Comparison of ENCODE assay signal across 30 mouse cellular contexts in the genomic region with DNA sequence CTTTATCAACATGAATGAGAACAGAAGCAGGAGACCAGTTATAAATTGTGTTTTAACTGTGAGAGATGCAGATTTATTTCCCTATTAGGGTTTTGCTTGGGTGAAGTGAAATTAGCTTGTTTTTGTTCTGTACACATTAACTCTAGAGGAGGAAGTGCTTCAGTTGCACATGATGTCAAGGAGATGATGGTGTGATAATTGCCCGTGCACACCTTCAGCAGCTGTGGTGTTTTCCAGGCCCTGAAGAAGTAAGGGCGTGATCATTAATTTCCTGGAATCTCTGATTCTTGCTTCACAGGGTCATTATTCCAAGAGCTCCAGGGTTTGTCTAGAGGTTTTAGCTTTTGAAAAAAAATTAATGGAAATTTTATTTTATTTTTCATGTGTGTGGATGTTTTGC. TPM values are rescaled to one million over a fixed set of nuclear protein-coding genes. Genes with fewer than 3 reads are reported as not detected.
A peak's percentile ranks its signal among the peaks of the same experiment; 100 is the strongest.
DNase-seq lines count a peak whose midpoint lies in the region; ATAC-seq and TF ChIP-seq lines count a peak whose summit lies in the region.
"Had no signal": no experiment of that assay in that cellular context is flagged by ENCODE, and none has a peak within 500 bp of the region (broad histone marks: within the 10 kb centered on the region; RNA-seq: fewer than 3 reads in every experiment).

No protein-coding gene starts in this region.

- no peak overlapping the region for H3K27ac ChIP-seq in testis, adult 2 months (ENCODE audit: control insufficient read depth, insufficient read depth, low read depth, low read length)
- peak overlapping the region; percentile 16; the same call in 1 of the 2 replicates for H3K27ac ChIP-seq in intestine, embryonic 16.5 days (ENCODE audit: low read length)
- H3K27ac ChIP-seq: embryonic facial prominence, embryonic 13.5 days; embryonic facial prominence, embryonic 15.5 days; forebrain, embryonic 10.5 days; forebrain, embryonic 12.5 days had no signal

- ATAC-seq in intestine, embryonic 16.5 days, result peak; percentile 54
- ATAC-seq: forebrain, embryonic 14.5 days had no signal

- no peaks in the 10 kb centered on the region; the same call in 1 of the 2 replicates for H3K4me1 ChIP-seq in testis, adult 2 months (ENCODE audit: control insufficient read depth, insufficient read depth, low read length)
- no peaks in the 10 kb centered on the region for H3K4me1 ChIP-seq in intestine, embryonic 16.5 days (ENCODE audit: control insufficient read depth, insufficient read depth, low read length)
- H3K4me1 ChIP-seq: embryonic facial prominence, embryonic 13.5 days; embryonic facial prominence, embryonic 15.5 days had no signal

- no peak overlapping the region for H3K4me2 ChIP-seq in intestine, embryonic 16.5 days (ENCODE audit: low read depth, low read length)
- H3K4me2 ChIP-seq: embryonic facial prominence, embryonic 13.5 days; embryonic facial prominence, embryonic 15.5 days; forebrain, embryonic 12.5 days had no signal

- no peaks in the 10 kb centered on the region for H3K36me3 ChIP-seq in testis, adult 2 months (ENCODE audit: control insufficient read depth, insufficient read depth, low read length)
- H3K36me3 ChIP-seq in intestine, embryonic 16.5 days (ENCODE audit: control insufficient read depth, insufficient read depth, low read length), result no peaks in the 10 kb centered on the region
- H3K36me3 ChIP-seq: embryonic facial prominence, embryonic 13.5 days; embryonic facial prominence, embryonic 15.5 days; forebrain, embryonic 10.5 days; forebrain, embryonic 12.5 days had no signal

- H3K27me3 ChIP-seq in testis, adult 2 months (ENCODE audit: control insufficient read depth, insufficient read depth, low read length), result no peaks in the 10 kb centered on the region
- no peaks in the 10 kb centered on the region for H3K27me3 ChIP-seq in intestine, embryonic 16.5 days (replicated peaks; ENCODE audit: control insufficient read depth, insufficient read depth, low read length)
- H3K27me3 ChIP-seq: embryonic facial prominence, embryonic 15.5 days had no signal

- no peak overlapping the region for H3K9ac ChIP-seq in intestine, embryonic 16.5 days (ENCODE audit: low read depth, low read length)
- H3K9ac ChIP-seq: embryonic facial prominence, embryonic 13.5 days; embryonic facial prominence, embryonic 15.5 days; forebrain, embryonic 12.5 days had no signal

- H3K9me3 ChIP-seq in intestine, embryonic 16.5 days (ENCODE audit: control insufficient read depth, low read length), result no peaks in the 10 kb centered on the region
- H3K9me3 ChIP-seq: embryonic facial prominence, embryonic 13.5 days; embryonic facial prominence, embryonic 15.5 days; forebrain, embryonic 10.5 days; forebrain, embryonic 12.5 days had no signal

- DNase-seq in testis, postnatal 14 days (ENCODE audit: low spot score), result no peak
- peak; percentile 33 for DNase-seq in large intestine, adult 2 months (ENCODE audit: low read depth, low spot score)
- DNase-seq in layer of hippocampus, adult 8-10 months (ENCODE audit: low spot score in 2 of 2), result no peak
- no peak for DNase-seq in spleen, postnatal 14 days (ENCODE audit: low spot score in 2 of 2)
- DNase-seq in urinary bladder, postnatal 4 days (ENCODE audit: low spot score in 2 of 2), result no peak
- DNase-seq: adrenal gland, adult 2 months; adrenal gland, postnatal 10 days; adrenal gland, postnatal 25 days; cerebellum, adult 11 months; cerebellum, adult 18-20 months; cerebellum, adult 8-10 months; cerebellum, adult 9-11 months; cerebellum, postnatal 14 days; cerebellum, postnatal 36 days; embryo, embryonic 11 days had no signal

- no peak for TF ChIP-seq POLR2A in testis, adult 2 months (IDR thresholded peaks at IDR 0.05; ENCODE audit: control insufficient read depth, low read depth, low read length)

- WGBS in intestine, embryonic 16.5 days, result 51% methylated on average over 2 of the region's 2 CpGs
- WGBS in large intestine, adult 2 months, result 35% methylated on average over 2 of the region's 2 CpGs

- peak overlapping the region; percentile 51; the same call in 1 of the 2 replicates for H3K4me3 ChIP-seq in testis, adult 2 months (ENCODE audit: control insufficient read depth, low read depth, low read length)
- no peak overlapping the region for H3K4me3 ChIP-seq in intestine, embryonic 16.5 days (ENCODE audit: low read length)
- H3K4me3 ChIP-seq: embryonic facial prominence, embryonic 13.5 days; embryonic facial prominence, embryonic 15.5 days; erythroblast, embryonic 14.5 days; forebrain, embryonic 10.5 days; forebrain, embryonic 12.5 days had no signal

- TF ChIP-seq CTCF in testis, adult 2 months (IDR thresholded peaks at IDR 0.05; ENCODE audit: control insufficient read depth, insufficient read depth, insufficient replicate concordance, low read depth, low read length), result no peak

RNA-seq across cellular contexts. Expression of a gene that starts 22.7 kb away (rescaled TPM):
- polyA plus RNA-seq in testis, adult 2 months (2012; rRNA removed), result 4.2 and 5.4 TPM in 2 replicates
- 5.1 and 5.8 TPM in 2 replicates for polyA plus RNA-seq in intestine, embryonic 16.5 days (2015; fragmentation: Nextera tagmentation; extraction: Ambion mirVana)
- polyA plus RNA-seq in large intestine, adult 2 months (2012; rRNA removed), result 8.2 and 8.7 TPM in 2 replicates
- total RNA-seq in layer of hippocampus, adult 8-10 months (2022), result 100 to 1,000 TPM in 3 of 4 experiments, 10 to 100 TPM in 1; 99.3 to 111 (median 103) TPM

RNA-seq across cellular contexts. Expression of a gene that starts 26.5 kb away (rescaled TPM):
- 58.5 and 61.5 TPM in 2 replicates for polyA plus RNA-seq in testis, adult 2 months (2012; rRNA removed)
- 3.7 and 3.8 TPM in 2 replicates for polyA plus RNA-seq in intestine, embryonic 16.5 days (2015; fragmentation: Nextera tagmentation; extraction: Ambion mirVana)
- polyA plus RNA-seq in large intestine, adult 2 months (2012; rRNA removed), result 10.1 and 12.0 TPM in 2 replicates
- total RNA-seq in layer of hippocampus, adult 8-10 months (2022), result 10 to 100 TPM in 2 of 4 experiments, 1 to 10 TPM in 2; 7.4 to 29.6 (median 17.0) TPM

RNA-seq across cellular contexts. Expression of a gene that starts 31.9 kb away (rescaled TPM):
- 111 and 129 TPM in 2 replicates for polyA plus RNA-seq in testis, adult 2 months (2012; rRNA removed)
- polyA plus RNA-seq in intestine, embryonic 16.5 days (2015; fragmentation: Nextera tagmentation; extraction: Ambion mirVana), result not detected in 2 replicates
- polyA plus RNA-seq in large intestine, adult 2 months (2012; rRNA removed), result not detected in 2 replicates
- total RNA-seq in layer of hippocampus, adult 8-10 months (2022), result not detected
- total RNA-seq: adrenal gland, adult 2 months; adrenal gland, postnatal 10 days; adrenal gland, postnatal 25 days; adrenal gland, postnatal 4 days; common myeloid progenitor, adult 5-6 weeks; ES-E14; MEL had no signal
- polyA plus RNA-seq: adrenal gland, adult 2 months; brain, embryonic 14.5 days; C2C12; embryonic facial prominence, embryonic 11.5 days; embryonic facial prominence, embryonic 13.5 days; embryonic facial prominence, embryonic 15.5 days; erythroblast, embryonic 14.5 days; forebrain, embryonic 12.5 days; forebrain, embryonic 14.5 days had no signal

RNA-seq across cellular contexts. Expression of a gene that starts 49.9 kb away (rescaled TPM):
- 491 and 515 TPM in 2 replicates for polyA plus RNA-seq in testis, adult 2 months (2012; rRNA removed)
- polyA plus RNA-seq in intestine, embryonic 16.5 days (2015; fragmentation: Nextera tagmentation; extraction: Ambion mirVana), result not detected in 2 replicates
- 0.12 TPM in 1 of 2 replicates, not detected in the other for polyA plus RNA-seq in large intestine, adult 2 months (2012; rRNA removed)
- total RNA-seq in layer of hippocampus, adult 8-10 months (2022), result not detected
- total RNA-seq: adrenal gland, adult 2 months; adrenal gland, postnatal 10 days; adrenal gland, postnatal 25 days; adrenal gland, postnatal 4 days; common myeloid progenitor, adult 5-6 weeks had no signal
- polyA plus RNA-seq: adrenal gland, adult 2 months; brain, embryonic 14.5 days; embryonic facial prominence, embryonic 13.5 days; embryonic facial prominence, embryonic 15.5 days; erythroblast, embryonic 14.5 days; forebrain, embryonic 10.5 days; forebrain, embryonic 12.5 days; forebrain, embryonic 14.5 days had no signal

RNA-seq across cellular contexts. Expression of a gene that starts 57.7 kb away (rescaled TPM):
- polyA plus RNA-seq in testis, adult 2 months (2012; rRNA removed), result 0.07 and 0.35 TPM in 2 replicates
- 7.5 and 8.4 TPM in 2 replicates for polyA plus RNA-seq in intestine, embryonic 16.5 days (2015; fragmentation: Nextera tagmentation; extraction: Ambion mirVana)
- polyA plus RNA-seq in large intestine, adult 2 months (2012; rRNA removed), result 3.3 and 3.6 TPM in 2 replicates
- total RNA-seq in layer of hippocampus, adult 8-10 months (2022), result 100 to 1,000 TPM; 103 to 150 (median 121) TPM
- total RNA-seq: common myeloid progenitor, adult 5-6 weeks; MEL had no signal
- polyA plus RNA-seq: erythroblast, embryonic 14.5 days had no signal

Comparison
In these comparisons a context has a peak if more than half of its experiments do, and no peak if none do; other contexts are left out.
1. RNA of a gene that starts 31.9 kb away (polyA plus RNA-seq): 111 to 129 TPM in testis, adult 2 months; not detected in intestine, embryonic 16.5 days and not detected in large intestine, adult 2 months; every median in the first group is over 100 times any median in the second.